In genomic region chr2:174415731-174416310, GRCm38 (mm10) we compare ENCODE assay signal across 8 mouse cellular contexts. TPM values are rescaled to one million over a fixed set of nuclear protein-coding genes. Genes with fewer than 3 reads are reported as not detected.
DNase-seq lines count a peak whose midpoint lies in the region; ATAC-seq and TF ChIP-seq lines count a peak whose summit lies in the region.

Nelfcd (plus strand) TSS chr2:174415804.

- TF ChIP-seq EP300 in ES-Bruce4 (IDR thresholded peaks at IDR 0.05; ENCODE audit: insufficient read depth, low read depth, low read length) = no peak

- H3K27me3 ChIP-seq in ES-Bruce4 (ENCODE audit: control insufficient read depth, insufficient read depth, low read length, poor library complexity, severe bottlenecking) = no peaks in the 10 kb centered on the region
- no peaks in the 10 kb centered on the region for H3K27me3 ChIP-seq in forebrain, embryonic 14.5 days (replicated peaks; ENCODE audit: control insufficient read depth, insufficient read depth, low read length)
- no peaks in the 10 kb centered on the region for H3K27me3 ChIP-seq in neural tube, embryonic 15.5 days (replicated peaks)

- no peak for TF ChIP-seq CTCF in ES-Bruce4 (IDR thresholded peaks at IDR 0.05; ENCODE audit: low read depth, low read length)

- DNase-seq in forebrain, embryonic 14.5 days (ENCODE audit: low spot score) = peak; percentile 97
- DNase-seq in heart, postnatal 14 days = peak; percentile 96 to 97
- DNase-seq in layer of hippocampus, adult 11-12 months (ENCODE audit: low spot score) = peak; percentile 96
- DNase-seq in lung, adult 18-20 months = peak; percentile 94 to 95
- DNase-seq in testis, postnatal 14 days (ENCODE audit: low spot score) = peak; percentile 94

- H3K4me1 ChIP-seq in ES-Bruce4 (ENCODE audit: control insufficient read depth, insufficient read depth, low read length) = no peaks in the 10 kb centered on the region
- H3K4me1 ChIP-seq in forebrain, embryonic 14.5 days (ENCODE audit: control insufficient read depth, insufficient read depth, low read length) = peaks cover 9% of the 10 kb centered on the region; the same call in 1 of the 2 replicates
- peaks cover 14% of the 10 kb centered on the region for H3K4me1 ChIP-seq in neural tube, embryonic 15.5 days

- intact Hi-C loops in heart, postnatal 14 days (cut with DNase I) = loop anchor here (5.0 kb wide), 2 partner anchors 84 to 104 kb away; no protein-coding TSS in a partner anchor

- ATAC-seq in cerebellum, adult (ENCODE audit: insufficient number of reproducible peaks, low FRiP score, low TSS enrichment) = peak; percentile 87
- peak; percentile 95 for ATAC-seq in forebrain, embryonic 14.5 days
- ATAC-seq in neural tube, embryonic 15.5 days (ENCODE audit: low FRiP score) = peak; percentile 96

- peak within 1 kb of the TSS; percentile 95 for H3K4me3 ChIP-seq in ES-Bruce4 (ENCODE audit: low read depth, low read length)
- H3K4me3 ChIP-seq in forebrain, embryonic 14.5 days (ENCODE audit: low read depth, low read length) = peak within 1 kb of the TSS; percentile 64
- H3K4me3 ChIP-seq in neural tube, embryonic 15.5 days (replicated peaks) = peak within 1 kb of the TSS; percentile 64

- H3K9ac ChIP-seq in ES-Bruce4 (ENCODE audit: low read depth, poor library complexity, severe bottlenecking) = peak within 1 kb of the TSS; percentile 85
- peak within 1 kb of the TSS; percentile 78 for H3K9ac ChIP-seq in forebrain, embryonic 14.5 days (ENCODE audit: low read length)
- peak within 1 kb of the TSS; percentile 60 for H3K9ac ChIP-seq in neural tube, embryonic 15.5 days (replicated peaks)

- H3K27ac ChIP-seq in ES-Bruce4 (ENCODE audit: insufficient read depth, low read length) = no peak within 1 kb of the TSS
- H3K27ac ChIP-seq in forebrain, embryonic 14.5 days (ENCODE audit: low read depth, low read length) = no peak within 1 kb of the TSS
- no peak within 1 kb of the TSS for H3K27ac ChIP-seq in neural tube, embryonic 15.5 days (replicated peaks)

- TF ChIP-seq POLR2A in ES-Bruce4 (IDR thresholded peaks at IDR 0.05; ENCODE audit: insufficient read depth, low read length) = peak; percentile 64

- no peaks in the 10 kb centered on the region for H3K9me3 ChIP-seq in ES-Bruce4 (replicated peaks; ENCODE audit: control insufficient read depth, insufficient read depth, low read length, poor library complexity, severe bottlenecking)
- no peaks in the 10 kb centered on the region for H3K9me3 ChIP-seq in forebrain, embryonic 14.5 days (replicated peaks; ENCODE audit: control insufficient read depth, low read length)
- no peaks in the 10 kb centered on the region for H3K9me3 ChIP-seq in neural tube, embryonic 15.5 days (replicated peaks)

- no peaks in the 10 kb centered on the region; the same call in 1 of the 2 replicates for H3K36me3 ChIP-seq in ES-Bruce4 (ENCODE audit: control insufficient read depth, insufficient read depth, low read length, poor library complexity, severe bottlenecking)
- H3K36me3 ChIP-seq in forebrain, embryonic 14.5 days (ENCODE audit: control insufficient read depth, insufficient read depth, low read length) = peaks cover 14% of the 10 kb centered on the region
- H3K36me3 ChIP-seq in neural tube, embryonic 15.5 days = no peaks in the 10 kb centered on the region

- WGBS in forebrain, embryonic 14.5 days = under 1% methylated on average over 40 of the region's 40 CpGs
- under 1% methylated on average over 40 of the region's 40 CpGs for WGBS in neural tube, embryonic 15.5 days

- peak within 1 kb of the TSS; percentile 71 for H3K4me2 ChIP-seq in forebrain, embryonic 14.5 days (ENCODE audit: low read length)
- peak within 1 kb of the TSS; percentile 88 for H3K4me2 ChIP-seq in neural tube, embryonic 15.5 days

RNA-seq across cellular contexts. Expression of gene Nelfcd, which starts in this region (rescaled TPM):
- 64.3 and 69.5 TPM in 2 replicates for polyA plus RNA-seq in ES-Bruce4 (2011; ENCODE audit: insufficient read depth, insufficient read length, low read depth, missing spikeins)
- polyA plus RNA-seq in forebrain, embryonic 14.5 days (2014; fragmentation: Nextera tagmentation; extraction: Ambion mirVana) = 111 and 115 TPM in 2 replicates
- total RNA-seq in heart, postnatal 14 days (2021) = 10 to 100 TPM; 37.7 to 38.8 TPM
- 101 TPM in 2 replicates for polyA plus RNA-seq in neural tube, embryonic 15.5 days (2015; fragmentation: Nextera tagmentation; extraction: Ambion mirVana)
